Mouse (Mus musculus): ENCODE measurements around the gene B430306N03Rik. TPM values are rescaled to one million over a fixed set of nuclear protein-coding genes. Genes with fewer than 3 reads are reported as not detected.
"Not testable (repeated sequence)": the region's sequence is repeated elsewhere in the genome, so short reads cannot be mapped to it uniquely, and the experiment has no call there.

B430306N03Rik gene
- total RNA-seq (2021): under 1 TPM; 0.13 to 0.42 TPM
- long read RNA-seq, experiment 1: 0 reads
- long read RNA-seq, experiment 2: 0 reads

- DNase-seq (ENCODE audit: low spot score in 2 of 2): not testable (repeated sequence)
Observed at GRCm38 (mm10) chr17:48315905-48316579, at the start of gene B430306N03Rik. TSS of gene B430306N03Rik (plus strand) at chr17:48316141.

GRCm38 (mm10) chr17:48266610-48267304 is 49.2 kb upstream of the B430306N03Rik start:
- no peak for DNase-seq (ENCODE audit: low spot score in 2 of 2)

GRCm38 (mm10) chr17:48267591-48267990 is 48.4 kb upstream of the B430306N03Rik start:
- no peak for DNase-seq (ENCODE audit: low spot score in 2 of 2)

- DNase-seq (ENCODE audit: low spot score in 2 of 2): no peak
Observed at GRCm38 (mm10) chr17:48268276-48268675, 47.7 kb upstream of the B430306N03Rik start.

- no peak for DNase-seq (ENCODE audit: low spot score in 2 of 2)
Observed at GRCm38 (mm10) chr17:48269833-48270232, 46.1 kb upstream of the B430306N03Rik start.

- DNase-seq (ENCODE audit: low spot score in 2 of 2): no peak
Observed at GRCm38 (mm10) chr17:48272158-48272557, 43.8 kb upstream of the B430306N03Rik start.

GRCm38 (mm10) chr17:48272598-48272997 is 43.3 kb upstream of the B430306N03Rik start:
- no peak for DNase-seq (ENCODE audit: low spot score in 2 of 2)

GRCm38 (mm10) chr17:48274098-48274497 is 41.8 kb upstream of the B430306N03Rik start:
- DNase-seq (ENCODE audit: low spot score in 2 of 2): no peak

GRCm38 (mm10) chr17:48274885-48275284 is 41.1 kb upstream of the B430306N03Rik start:
- DNase-seq (ENCODE audit: low spot score in 2 of 2): peak; percentile 71

GRCm38 (mm10) chr17:48275736-48276135 is 40.2 kb upstream of the B430306N03Rik start:
- no peak for DNase-seq (ENCODE audit: low spot score in 2 of 2)

GRCm38 (mm10) chr17:48278381-48278780 is 37.6 kb upstream of the B430306N03Rik start:
- no peak for DNase-seq (ENCODE audit: low spot score in 2 of 2)

GRCm38 (mm10) chr17:48279002-48279401 is 36.9 kb upstream of the B430306N03Rik start:
- DNase-seq (ENCODE audit: low spot score in 2 of 2): no peak

- no peak for DNase-seq (ENCODE audit: low spot score in 2 of 2)
Observed at GRCm38 (mm10) chr17:48280943-48281738, 34.8 kb upstream of the B430306N03Rik start.

- no peak for DNase-seq (ENCODE audit: low spot score in 2 of 2)
Observed at GRCm38 (mm10) chr17:48281739-48282085, 34.2 kb upstream of the B430306N03Rik start.

GRCm38 (mm10) chr17:48286765-48287164 is 29.2 kb upstream of the B430306N03Rik start:
- no peak for DNase-seq (ENCODE audit: low spot score in 2 of 2)

GRCm38 (mm10) chr17:48287276-48287675 is 28.7 kb upstream of the B430306N03Rik start:
- DNase-seq (ENCODE audit: low spot score in 2 of 2): no peak

- DNase-seq (ENCODE audit: low spot score in 2 of 2): no peak
Observed at GRCm38 (mm10) chr17:48293500-48294194, 22.3 kb upstream of the B430306N03Rik start.

- no peak for DNase-seq (ENCODE audit: low spot score in 2 of 2)
Observed at GRCm38 (mm10) chr17:48299203-48299602, 16.7 kb upstream of the B430306N03Rik start, which contains the start of gene Treml2. TSS of gene Treml2 (plus strand) at chr17:48299498.

GRCm38 (mm10) chr17:48299756-48300155 is 16.2 kb upstream of the B430306N03Rik start:
- no peak for DNase-seq (ENCODE audit: low spot score in 2 of 2)

GRCm38 (mm10) chr17:48300199-48300598 is 15.7 kb upstream of the B430306N03Rik start:
- DNase-seq (ENCODE audit: low spot score in 2 of 2): no peak

- no peak for DNase-seq (ENCODE audit: low spot score in 2 of 2)
Observed at GRCm38 (mm10) chr17:48300861-48301260, 15.1 kb upstream of the B430306N03Rik start.
